Mouse (Mus musculus) thymus, adult 2 months (tissue): ENCODE data around the gene Gm19426.

Experiments
- CTCF ChIP-seq: fragments of 200-500 bp; IDR thresholded peaks from 2 replicates; pipeline ENCODE4 v1.5.1; 2012; ENCODE audit warnings: mild to moderate bottlenecking, control low read depth, low read length, moderate library complexity, borderline replicate concordance; ENCODE audit not compliant: control insufficient read depth, poor library complexity, insufficient read depth; ENCODE audit errors: extremely low read depth
- POLR2A ChIP-seq: fragments of 200-500 bp; IDR thresholded peaks from 2 replicates; pipeline ENCODE4 v1.6.1; 2012; ENCODE audit warnings: mild to moderate bottlenecking, low read length, control low read depth, moderate library complexity; ENCODE audit not compliant: control insufficient read depth, poor library complexity, insufficient read depth; ENCODE audit errors: extremely low read depth

DNA sequence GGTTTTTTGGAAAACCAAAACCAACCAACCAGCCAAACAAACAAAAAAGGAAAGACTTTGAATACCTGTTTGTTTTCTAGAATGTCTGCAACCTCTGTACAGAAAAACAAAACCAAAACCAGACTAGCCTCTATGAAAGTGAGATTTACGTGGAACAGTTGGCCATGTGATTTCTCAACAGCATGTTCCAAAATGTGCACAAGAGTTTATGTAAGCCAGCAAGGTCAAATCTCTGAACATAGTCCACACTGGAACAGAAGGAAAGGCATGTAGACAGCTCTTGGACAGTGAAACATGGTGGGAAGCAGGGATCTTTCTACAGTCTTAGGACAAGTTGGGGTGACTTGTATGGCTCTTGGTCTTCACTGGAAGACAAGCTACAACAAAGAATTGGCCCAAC, 18.4 kb upstream of the Gm19426 start:
- TF ChIP-seq POLR2A (no peak), CTCF (no peak)
